Mouse (Mus musculus) liver, adult 10 weeks (tissue): ENCODE measurements around the gene Dbr1. TPM values are rescaled to one million over a fixed set of nuclear protein-coding genes. Genes with fewer than 3 reads are reported as not detected.

Experiments used
- polyA plus RNA-seq: library from polyadenylated mRNA; stranded (reverse); fragments of 350-450 nt; fragmentation: Illumina TruSeq; extraction: RNeasy Lipid Tissue Mini Kit (QIAGEN cat#74804); gene quantifications from one replicate; pipeline ENCODE4 v1.2.3, GENCODE M21; 2014; ENCODE audit warnings: low read depth, low replicate concordance

Gene Dbr1
- polyA plus RNA-seq, result 8.0 TPM

DNA sequence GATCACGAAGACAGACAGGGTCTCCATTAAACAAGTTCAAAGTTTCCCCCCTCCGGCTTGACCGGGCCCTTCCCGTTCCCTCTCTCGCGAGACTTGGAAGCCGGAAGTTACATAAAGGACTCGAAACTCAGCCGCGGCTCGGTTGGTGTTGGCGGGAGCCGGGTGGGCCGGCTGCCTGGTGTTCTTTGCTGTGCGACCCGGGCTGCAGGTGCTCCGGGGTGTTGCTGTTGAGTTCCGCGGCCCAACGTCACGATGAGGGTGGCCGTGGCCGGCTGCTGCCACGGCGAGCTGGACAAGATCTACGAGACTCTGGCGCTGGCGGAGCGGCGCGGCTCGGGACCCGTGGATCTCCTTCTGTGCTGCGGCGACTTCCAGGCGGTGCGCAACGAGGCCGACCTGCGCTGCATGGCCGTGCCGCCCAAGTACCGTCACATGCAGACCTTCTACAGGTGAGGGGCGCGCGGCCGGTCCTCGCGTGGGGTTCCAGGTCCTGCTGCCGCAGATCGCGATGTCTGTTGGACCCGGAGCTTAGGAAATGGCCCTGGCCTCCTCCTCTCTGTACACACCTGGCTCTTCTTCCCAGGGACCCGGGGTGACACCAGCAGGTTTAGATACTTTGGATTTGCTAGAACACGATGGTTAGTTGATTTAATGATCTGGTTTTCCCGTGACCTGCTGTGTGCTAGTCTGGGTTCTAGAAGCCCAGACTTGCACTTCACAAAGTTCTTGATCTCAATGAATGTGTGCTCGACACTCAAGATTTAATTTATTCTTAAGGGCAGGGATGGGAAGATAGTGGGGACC is at the start of gene Dbr1:
Gene Dbr1 (plus strand): TSS at position 123 of the 804 bp plus-strand sequence.

GRCm38 (mm10) chr9:99568347-99569070 is 7.1 kb upstream of the Dbr1 start, which contains the start of gene Armc8:
TSS of gene Armc8 (minus strand) at chr9:99568899.

DNA sequence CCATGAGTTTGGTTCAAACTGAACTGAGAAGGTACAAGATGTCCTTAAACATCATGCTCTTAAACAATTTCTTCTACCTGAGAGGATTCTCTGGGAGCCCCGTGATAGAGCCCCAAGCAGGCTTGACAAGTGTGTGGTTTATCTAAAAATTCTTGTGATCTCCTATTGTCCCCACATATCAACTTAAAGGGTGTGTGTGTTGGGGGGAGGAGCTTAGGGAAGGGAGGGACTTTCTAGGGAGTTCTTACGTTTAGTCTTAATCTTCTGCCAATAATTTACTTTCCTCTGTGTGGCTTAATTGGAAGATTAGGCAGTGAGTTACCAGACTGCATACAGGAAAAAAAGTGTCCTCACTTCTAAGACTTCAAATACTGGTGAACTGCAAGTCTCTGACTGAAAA is 36.6 kb downstream of the Dbr1 start, which contains the start of gene A4gnt:
Gene A4gnt (plus strand): TSS at position 301 of the 400 bp plus-strand sequence.

DNA sequence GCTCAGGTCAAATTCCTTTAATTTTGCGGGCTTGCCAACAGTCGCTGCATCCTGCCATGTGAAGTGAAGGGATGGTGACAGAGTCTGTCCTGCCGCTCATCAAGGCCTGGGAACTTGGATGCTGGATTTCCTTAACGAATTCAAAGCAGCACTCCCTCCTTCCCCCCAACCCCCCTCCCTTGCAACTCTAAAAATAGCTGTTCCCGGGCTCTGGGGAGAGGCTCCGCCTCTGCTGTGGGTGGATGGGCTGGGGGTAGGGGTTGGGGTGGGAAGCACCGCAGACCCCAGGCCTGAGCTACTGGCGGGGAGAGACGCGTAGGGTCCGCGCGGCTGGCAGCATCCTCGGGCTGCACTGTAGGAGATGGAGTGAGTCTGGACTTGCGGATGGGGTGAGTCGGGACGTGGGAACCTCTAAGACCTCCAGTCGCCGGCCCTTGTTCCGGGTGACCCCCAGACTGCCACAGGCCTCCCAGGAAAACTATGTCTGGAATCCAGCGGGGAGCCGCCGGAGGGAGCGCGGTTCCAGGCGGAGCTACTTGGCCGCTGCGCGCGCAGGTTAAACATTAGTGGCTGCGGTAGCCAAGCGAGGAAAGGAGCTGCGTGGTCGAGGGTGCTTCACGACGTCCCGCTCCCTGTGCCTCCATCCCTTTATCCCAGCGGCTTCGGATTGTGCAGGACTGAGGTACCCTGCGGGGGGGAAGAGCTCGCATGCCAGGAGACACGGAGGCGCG is 53.8 kb downstream of the Dbr1 start, which contains the start of gene Dzip1l:
Gene Dzip1l (plus strand): TSS at position 216 of the 731 bp plus-strand sequence.

Other genes with a start within 250 kb of the Dbr1 start
- 0.11 TPM for gene Esyt3, start 217.2 kb upstream of the Dbr1 start, polyA plus RNA-seq
- 2.1 TPM for gene Mras, start 138.4 kb upstream of the Dbr1 start, polyA plus RNA-seq
- gene Nme9, start 124.3 kb upstream of the Dbr1 start, polyA plus RNA-seq, result not detected
- gene Armc8, start 6.9 kb upstream of the Dbr1 start, polyA plus RNA-seq, result 12.1 TPM
- gene A4gnt, start 36.7 kb downstream of the Dbr1 start, polyA plus RNA-seq, result not detected
- gene Dzip1l, start 53.7 kb downstream of the Dbr1 start, polyA plus RNA-seq, result 0.19 TPM
- not detected for gene Cldn18, start 141.5 kb downstream of the Dbr1 start, polyA plus RNA-seq